Mouse (Mus musculus): ENCODE results near the gene T. TPM values are rescaled to one million over a fixed set of nuclear protein-coding genes. Genes with fewer than 3 reads are reported as not detected.

T gene
- polyA plus RNA-seq, 1 experiment from 2014 or later = not detected

GRCm38 (mm10) chr17:8433121-8433977 is 874 bp upstream of the T start:
- Histone ChIP-seq H3K36me3 (no peaks in the 10 kb centered on the region), H3K27me3 (peaks cover 97% of the 10 kb centered on the region), H3K9ac (no peak overlapping the region), H3K4me1 (replicated peaks) (no peaks in the 10 kb centered on the region), H3K4me2 (0 out of 2 replicates have a peak overlapping the region, but pooled peaks have one; percentile 19), H3K9me3 (replicated peaks) (no peaks in the 10 kb centered on the region), H3K4me3 (replicated peaks) (no peak overlapping the region), H3K27ac (no peak overlapping the region)
- DNase-seq = no peak
- ATAC-seq (ENCODE audit: low read depth) = no peak
- 2% methylated on average over 52 of the region's 52 CpGs for WGBS (ENCODE audit: insufficient replicate concordance)

DNA sequence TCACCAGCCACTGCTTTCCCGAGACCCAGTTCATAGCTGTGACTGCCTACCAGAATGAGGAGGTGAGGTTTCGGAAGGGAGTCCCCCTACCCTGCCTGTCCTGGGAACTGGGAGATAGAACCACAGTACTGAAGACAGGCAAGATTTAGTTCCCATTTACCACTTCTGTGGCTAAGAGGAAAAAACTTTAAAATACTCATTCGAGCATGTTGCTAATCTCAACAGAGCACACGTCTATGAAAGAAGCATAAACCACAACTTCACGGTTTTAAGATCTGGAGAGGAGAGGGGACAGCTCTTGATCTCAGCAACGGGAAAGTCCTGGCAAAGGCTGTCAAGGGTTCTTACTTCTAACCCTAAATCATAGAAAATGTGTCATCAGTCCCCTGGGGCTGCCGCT is 2.0 kb downstream of the T start:
- no peak overlapping the region for H3K4me2 ChIP-seq
- DNase-seq = no peak
- WGBS (ENCODE audit: insufficient replicate concordance) = 31% methylated on average over 7 of the region's 7 CpGs

DNA sequence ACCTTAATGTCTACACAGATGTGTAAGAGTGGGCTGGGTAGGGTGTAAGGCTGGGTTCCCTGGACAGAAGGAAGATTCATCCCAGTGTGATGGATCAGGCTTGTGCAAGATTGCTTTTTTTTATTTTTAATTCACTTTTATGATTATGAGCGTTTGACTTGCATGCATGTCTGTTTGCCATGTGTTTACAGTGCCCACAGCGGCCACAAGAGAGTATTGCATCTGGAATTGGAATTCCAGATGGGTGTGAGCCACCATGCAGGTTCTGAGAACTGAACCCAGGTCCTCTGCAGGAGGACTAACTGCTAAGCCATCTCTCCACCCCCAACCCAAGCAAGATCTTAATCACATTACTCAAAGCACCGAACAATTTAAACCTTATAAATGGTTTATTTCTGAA is 9.8 kb downstream of the T start:
- no peaks in the 10 kb centered on the region for H3K9me3 ChIP-seq (replicated peaks)
- DNase-seq (no peak), ATAC-seq (ENCODE audit: low read depth) (no peak)
- no peak overlapping the region for H3K27ac ChIP-seq
- H3K4me3 ChIP-seq (replicated peaks) = no peak overlapping the region
- no peak overlapping the region for H3K4me2 ChIP-seq
- no peak overlapping the region for H3K9ac ChIP-seq
- no peaks in the 10 kb centered on the region for H3K36me3 ChIP-seq
- H3K27me3 ChIP-seq = peaks cover 4% of the 10 kb centered on the region; the same call in 1 of the 2 replicates
- no peaks in the 10 kb centered on the region for H3K4me1 ChIP-seq (replicated peaks)
- 34% methylated on average over 3 of the region's 3 CpGs for WGBS (ENCODE audit: insufficient replicate concordance)

More for the DNA sequence above, 2.0 kb downstream of the T start:
- no peaks in the 10 kb centered on the region for H3K36me3 ChIP-seq
- ATAC-seq (ENCODE audit: low read depth) = no peak
- no peak overlapping the region for H3K4me3 ChIP-seq (replicated peaks)
- no peak overlapping the region for H3K9ac ChIP-seq
- H3K4me1 ChIP-seq (replicated peaks) = no peaks in the 10 kb centered on the region
- H3K27me3 ChIP-seq = peaks cover 79% of the 10 kb centered on the region
- H3K27ac ChIP-seq = no peak overlapping the region
- H3K9me3 ChIP-seq (replicated peaks) = no peaks in the 10 kb centered on the region

DNA sequence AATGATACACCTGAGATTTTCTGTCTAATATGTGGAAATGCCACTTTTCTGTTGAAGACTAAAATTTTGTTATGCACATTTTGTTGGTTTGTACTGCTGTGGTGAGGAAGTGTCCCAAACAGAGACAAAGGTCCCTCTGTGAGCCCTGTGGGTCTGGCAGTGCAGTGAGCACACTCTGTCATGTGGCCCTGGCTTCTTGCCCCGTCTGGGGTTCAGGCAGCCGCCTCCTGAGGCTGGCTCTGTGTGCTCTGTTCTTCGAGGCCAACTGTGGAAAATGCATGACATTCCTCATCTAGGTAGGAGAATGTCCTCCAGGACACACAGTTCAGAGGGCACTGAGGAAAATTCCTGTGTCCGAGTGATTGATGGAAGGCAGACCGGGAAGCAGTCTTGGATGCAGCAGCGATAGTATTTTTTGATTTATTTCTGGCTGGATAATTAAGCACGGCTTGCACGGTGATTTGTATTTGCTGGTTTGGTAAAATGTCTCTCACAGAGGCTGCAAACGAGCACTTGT is 13.5 kb downstream of the T start:
- Histone ChIP-seq H3K4me3 (replicated peaks) (no peak overlapping the region), H3K4me2 (no peak overlapping the region), H3K4me1 (replicated peaks) (no peaks in the 10 kb centered on the region), H3K9ac (no peak overlapping the region), H3K9me3 (replicated peaks) (no peaks in the 10 kb centered on the region), H3K27me3 (no peaks in the 10 kb centered on the region), H3K27ac (no peak overlapping the region), H3K36me3 (no peaks in the 10 kb centered on the region)
- no peak for ATAC-seq (ENCODE audit: low read depth)
- 41% methylated on average over 9 of the region's 9 CpGs for WGBS (ENCODE audit: insufficient replicate concordance)
- no peak for DNase-seq

GRCm38 (mm10) chr17:8448324-8448723 is 14.1 kb downstream of the T start:
- no peak overlapping the region for H3K9ac ChIP-seq
- WGBS (ENCODE audit: insufficient replicate concordance) = 65% methylated on average over 3 of the region's 3 CpGs
- no peak overlapping the region for H3K4me3 ChIP-seq (replicated peaks)
- no peak overlapping the region for H3K27ac ChIP-seq
- no peaks in the 10 kb centered on the region for H3K4me1 ChIP-seq (replicated peaks)
- no peak for DNase-seq
- H3K27me3 ChIP-seq = no peaks in the 10 kb centered on the region
- no peaks in the 10 kb centered on the region for H3K9me3 ChIP-seq (replicated peaks)
- no peak for ATAC-seq (ENCODE audit: low read depth)
- H3K36me3 ChIP-seq = no peaks in the 10 kb centered on the region
- H3K4me2 ChIP-seq = no peak overlapping the region

- Histone ChIP-seq H3K4me1 (replicated peaks) (no peaks in the 10 kb centered on the region), H3K27ac (no peak overlapping the region), H3K9ac (no peak overlapping the region), H3K9me3 (replicated peaks) (no peaks in the 10 kb centered on the region), H3K36me3 (no peaks in the 10 kb centered on the region), H3K4me3 (replicated peaks) (no peak overlapping the region), H3K27me3 (0 out of 2 replicates have a peak, but pooled peaks cover 1% of the 10 kb centered on the region), H3K4me2 (no peak overlapping the region)
- DNase-seq (no peak), ATAC-seq (ENCODE audit: low read depth) (no peak)
- WGBS (ENCODE audit: insufficient replicate concordance) = 30% methylated on average over 6 of the region's 6 CpGs
These were observed 21.0 kb downstream of the T start for GRCm38 (mm10) chr17:8455196-8455595.

GRCm38 (mm10) chr17:8455601-8456000 is 21.4 kb downstream of the T start:
- 56% methylated on average over 7 of the region's 7 CpGs for WGBS (ENCODE audit: insufficient replicate concordance)
- ATAC-seq (ENCODE audit: low read depth) = no peak
- DNase-seq = no peak

GRCm38 (mm10) chr17:8456856-8457460 is 22.7 kb downstream of the T start:
- Histone ChIP-seq H3K4me2 (no peak overlapping the region), H3K9ac (no peak overlapping the region), H3K4me1 (replicated peaks) (no peaks in the 10 kb centered on the region), H3K27ac (no peak overlapping the region), H3K36me3 (no peaks in the 10 kb centered on the region), H3K9me3 (replicated peaks) (no peaks in the 10 kb centered on the region), H3K4me3 (replicated peaks) (no peak overlapping the region), H3K27me3 (0 out of 2 replicates have a peak, but pooled peaks cover 5% of the 10 kb centered on the region)
- no peak for ATAC-seq (ENCODE audit: low read depth)
- WGBS (ENCODE audit: insufficient replicate concordance) = 25% methylated on average over 9 of the region's 9 CpGs
- DNase-seq = no peak

More at GRCm38 (mm10) chr17:8455601-8456000, 21.4 kb downstream of the T start:
- Histone ChIP-seq H3K4me3 (replicated peaks) (no peak overlapping the region), H3K9me3 (replicated peaks) (no peaks in the 10 kb centered on the region), H3K4me1 (replicated peaks) (no peaks in the 10 kb centered on the region), H3K27ac (no peak overlapping the region), H3K36me3 (no peaks in the 10 kb centered on the region), H3K4me2 (no peak overlapping the region), H3K9ac (no peak overlapping the region), H3K27me3 (0 out of 2 replicates have a peak, but pooled peaks cover 5% of the 10 kb centered on the region)

DNA sequence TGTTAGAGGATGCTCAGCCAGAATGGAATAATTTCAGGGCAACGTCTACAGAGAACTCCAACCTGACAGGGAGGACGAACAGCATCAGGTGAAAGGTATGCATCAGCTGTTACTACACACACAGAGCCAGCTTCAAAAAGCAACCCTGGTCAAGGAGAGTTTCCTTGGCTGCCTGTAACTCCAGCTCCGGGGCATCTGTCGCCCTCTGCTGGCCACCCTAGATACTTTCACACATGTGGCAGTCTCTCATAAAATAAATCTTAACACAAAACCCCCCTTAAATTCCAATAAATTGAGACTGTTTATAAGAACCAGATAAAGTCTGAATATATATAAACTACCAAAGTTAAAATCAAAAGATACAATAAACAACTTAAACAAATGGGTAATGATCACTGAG is 27.3 kb downstream of the T start:
- WGBS (ENCODE audit: insufficient replicate concordance) = 4% methylated on average over 4 of the region's 4 CpGs
- H3K27me3 ChIP-seq = peaks cover 10% of the 10 kb centered on the region; the same call in 1 of the 2 replicates
- DNase-seq = no peak

GRCm38 (mm10) chr17:8463482-8464128 is 29.4 kb downstream of the T start:
- Histone ChIP-seq H3K9me3 (replicated peaks) (no peaks in the 10 kb centered on the region), H3K27ac (no peak overlapping the region), H3K27me3 (peaks cover 15% of the 10 kb centered on the region; the same call in 1 of the 2 replicates), H3K4me2 (no peak overlapping the region), H3K9ac (no peak overlapping the region), H3K36me3 (no peaks in the 10 kb centered on the region), H3K4me3 (replicated peaks) (no peak overlapping the region), H3K4me1 (replicated peaks) (no peaks in the 10 kb centered on the region)
- DNase-seq (no peak), ATAC-seq (ENCODE audit: low read depth) (no peak)
- WGBS (ENCODE audit: insufficient replicate concordance) = 22% methylated on average over 9 of the region's 9 CpGs

More for the DNA sequence above, 27.3 kb downstream of the T start:
- Histone ChIP-seq H3K4me1 (replicated peaks) (no peaks in the 10 kb centered on the region), H3K27ac (no peak overlapping the region), H3K4me2 (no peak overlapping the region), H3K4me3 (replicated peaks) (no peak overlapping the region), H3K36me3 (no peaks in the 10 kb centered on the region), H3K9ac (no peak overlapping the region), H3K9me3 (replicated peaks) (no peaks in the 10 kb centered on the region)
- no peak for ATAC-seq (ENCODE audit: low read depth)

- peaks cover 25% of the 10 kb centered on the region for H3K27me3 ChIP-seq
- no peak for DNase-seq
- 60% methylated on average over 3 of the region's 3 CpGs for WGBS (ENCODE audit: insufficient replicate concordance)
These were observed 33.5 kb downstream of the T start for GRCm38 (mm10) chr17:8467771-8468170.

More at GRCm38 (mm10) chr17:8467771-8468170, 33.5 kb downstream of the T start:
- no peak overlapping the region for H3K4me3 ChIP-seq (replicated peaks)
- H3K9ac ChIP-seq = no peak overlapping the region
- H3K4me2 ChIP-seq = no peak overlapping the region
- no peaks in the 10 kb centered on the region for H3K36me3 ChIP-seq
- H3K4me1 ChIP-seq (replicated peaks) = no peaks in the 10 kb centered on the region
- no peak overlapping the region for H3K27ac ChIP-seq
- ATAC-seq (ENCODE audit: low read depth) = no peak
- no peaks in the 10 kb centered on the region for H3K9me3 ChIP-seq (replicated peaks)
